Mouse (Mus musculus) G1E (cell line): ENCODE results near the gene Ltbp1. TPM values are rescaled to one million over a fixed set of nuclear protein-coding genes. Genes with fewer than 3 reads are reported as not detected.

Experiments
- ATAC-seq: 2 replicates; pipeline ENCODE4 v1.8.0; 2016; ENCODE audit warnings: mild to moderate bottlenecking; ENCODE audit not compliant: insufficient number of reproducible peaks, poor library complexity, low FRiP score, severe bottlenecking; ENCODE audit errors: extremely low read depth
- DNase-seq: peaks from one replicate; pipeline ENCODE4 v3.0.0; 2012; ENCODE audit warnings: low spot score
- H3K27me3 ChIP-seq: 2 replicates; pipeline ENCODE4 v1.6.1; 2012; ENCODE audit warnings: mild to moderate bottlenecking, low read length, inconsistent platforms; ENCODE audit not compliant: insufficient read depth
- H3K36me3 ChIP-seq: replicated peaks from 2 replicates; pipeline ENCODE3; 2012; ENCODE audit warnings: mild to moderate bottlenecking, inconsistent platforms
- H3K4me1 ChIP-seq: 2 replicates; pipeline ENCODE4 v1.6.1; 2012; ENCODE audit warnings: low read depth, low read length, inconsistent platforms, mixed read lengths; ENCODE audit not compliant: insufficient read depth
- H3K4me3 ChIP-seq: 2 replicates; pipeline ENCODE4 v1.5.1; 2012; ENCODE audit warnings: low read depth, mild to moderate bottlenecking, inconsistent platforms, low read length, moderate library complexity, mixed read lengths
- H3K9me3 ChIP-seq: replicated peaks from 2 replicates; pipeline ENCODE4 v1.6.1; 2012; ENCODE audit warnings: inconsistent platforms
- CTCF ChIP-seq: IDR thresholded peaks from 2 replicates; pipeline ENCODE4 v1.5.1; 2012; ENCODE audit warnings: low read depth, low read length, inconsistent platforms, mixed read lengths
- GATA1 ChIP-seq: IDR thresholded peaks from 2 replicates; pipeline ENCODE4 v1.6.1; 2012; ENCODE audit warnings: borderline replicate concordance, low read length, inconsistent platforms, mixed read lengths
- GATA2 ChIP-seq: IDR thresholded peaks from 2 replicates; pipeline ENCODE4 v1.6.1; 2012; ENCODE audit warnings: low read depth, low read length, inconsistent platforms, borderline replicate concordance
- POLR2AphosphoS5 ChIP-seq: IDR thresholded peaks from 2 replicates; pipeline ENCODE4 v1.6.1; 2012; ENCODE audit warnings: low read depth, low read length, inconsistent platforms; ENCODE audit not compliant: insufficient replicate concordance
- TAL1 ChIP-seq: conservative IDR thresholded peaks from 2 replicates; pipeline ENCODE4 v1.6.1; 2012; ENCODE audit warnings: low read depth, low read length, inconsistent platforms, mixed read lengths
- polyA plus RNA-seq: library from polyadenylated mRNA; stranded (reverse); fragments of >175 nt; gene quantifications from 2 replicates; pipeline ENCODE4 v1.2.3, GENCODE M21; 2012
- total RNA-seq, 2 experiments: library from RNA; stranded (forward) in 1 of 2; stranded (reverse) in 1 of 2; fragments of 200-1000 nt in 1 of 2; fragments of >200 nt in 1 of 2; fragmentation: Nextera tagmentation in 1 of 2; gene quantifications; 2 replicates each; pipeline ENCODE4 v1.2.3; 2014 to 2017

Gene Ltbp1
- total and polyA plus RNA-seq, 3 experiments = 0.05 TPM; not detected in 2

- TF ChIP-seq GATA1 (no peak), GATA2 (no peak), TAL1 (no peak), CTCF (no peak)
- Histone ChIP-seq H3K4me1 (no peaks in the 10 kb centered on the region), H3K36me3 (no peaks in the 10 kb centered on the region), H3K4me3 (no peak overlapping the region), H3K9me3 (peaks cover 31% of the 10 kb centered on the region), H3K27me3 (no peaks in the 10 kb centered on the region)
- DNase-seq (no peak), ATAC-seq (no peak)
Measured at GRCm38 (mm10) chr17:75378256-75378871, 373.0 kb downstream of the Ltbp1 start.

- no peaks in the 10 kb centered on the region for H3K27me3 ChIP-seq
- no peaks in the 10 kb centered on the region for H3K36me3 ChIP-seq
- TF ChIP-seq GATA1 (no peak), GATA2 (no peak), CTCF (no peak), POLR2AphosphoS5 (no peak), TAL1 (no peak)
- H3K4me3 ChIP-seq = no peak overlapping the region
- ATAC-seq = no peak
- no peaks in the 10 kb centered on the region for H3K4me1 ChIP-seq
- DNase-seq = no peak
- H3K9me3 ChIP-seq = peaks cover 24% of the 10 kb centered on the region
Measured at GRCm38 (mm10) chr17:75380167-75380566, 374.8 kb downstream of the Ltbp1 start.

GRCm38 (mm10) chr17:75388402-75388801 is 383.0 kb downstream of the Ltbp1 start:
- Histone ChIP-seq H3K4me1 (no peaks in the 10 kb centered on the region), H3K4me3 (no peak overlapping the region), H3K27me3 (no peaks in the 10 kb centered on the region), H3K36me3 (no peaks in the 10 kb centered on the region), H3K9me3 (peaks cover 9% of the 10 kb centered on the region)
- no peak for DNase-seq
- TF ChIP-seq GATA2 (no peak), TAL1 (no peak), POLR2AphosphoS5 (no peak), CTCF (no peak), GATA1 (no peak)
- ATAC-seq = no peak

- no peak for TF ChIP-seq TAL1
- TF ChIP-seq POLR2AphosphoS5 = no peak
- TF ChIP-seq GATA1 = no peak
- no peak overlapping the region for H3K4me3 ChIP-seq
- H3K27me3 ChIP-seq = no peaks in the 10 kb centered on the region
- no peaks in the 10 kb centered on the region for H3K36me3 ChIP-seq
- no peak for DNase-seq
- ATAC-seq = no peak
- no peaks in the 10 kb centered on the region for H3K4me1 ChIP-seq
- peaks cover 10% of the 10 kb centered on the region for H3K9me3 ChIP-seq
Measured at GRCm38 (mm10) chr17:75390142-75390541, 384.8 kb downstream of the Ltbp1 start.

- DNase-seq = no peak
- TF ChIP-seq POLR2AphosphoS5 (no peak), TAL1 (no peak), GATA1 (no peak)
Measured at GRCm38 (mm10) chr17:75391429-75392192, 386.2 kb downstream of the Ltbp1 start.

GRCm38 (mm10) chr17:75406405-75406804 is 401.0 kb downstream of the Ltbp1 start:
- TF ChIP-seq GATA1 (no peak), POLR2AphosphoS5 (no peak), CTCF (no peak), TAL1 (no peak), GATA2 (no peak)
- Histone ChIP-seq H3K27me3 (no peaks in the 10 kb centered on the region), H3K9me3 (peaks cover 3% of the 10 kb centered on the region; the same call in 1 of the 2 replicates), H3K4me1 (no peaks in the 10 kb centered on the region), H3K4me3 (no peak overlapping the region), H3K36me3 (no peaks in the 10 kb centered on the region)
- DNase-seq (no peak), ATAC-seq (no peak)

More at GRCm38 (mm10) chr17:75391429-75392192, 386.2 kb downstream of the Ltbp1 start:
- Histone ChIP-seq H3K27me3 (no peaks in the 10 kb centered on the region), H3K4me1 (no peaks in the 10 kb centered on the region), H3K9me3 (peaks cover 12% of the 10 kb centered on the region), H3K4me3 (no peak overlapping the region), H3K36me3 (no peaks in the 10 kb centered on the region)
- no peak for ATAC-seq
